Mouse (Mus musculus) midbrain, postnatal 0 days (tissue): ENCODE data around the gene Fgf8. TPM values are rescaled to one million over a fixed set of nuclear protein-coding genes. Genes with fewer than 3 reads are reported as not detected.

Experiments
- ATAC-seq: fragments of 200-750 bp; cut with Nextera tagmentation; 2 replicates; pipeline ENCODE4 v1.8.0; 2017; ENCODE audit warnings: moderate number of reproducible peaks, mild to moderate bottlenecking, moderate TSS enrichment, moderate library complexity; ENCODE audit not compliant: low FRiP score
- DNase-seq: peaks from one replicate; pipeline ENCODE4 v3.0.0-alpha.2; 2015; ENCODE audit warnings: low spot score
- H3K27ac ChIP-seq: fragments of 300-500 bp; sonication (generic); 2 replicates; pipeline ENCODE4 v1.5.1; 2014; ENCODE audit warnings: low read depth, mild to moderate bottlenecking, low read length, mixed read lengths
- H3K27me3 ChIP-seq: fragments of 300-500 bp; sonication (generic); 2 replicates; pipeline ENCODE4 v1.6.1; 2014; ENCODE audit warnings: low read length, control low read depth, mixed read lengths; ENCODE audit not compliant: insufficient read depth
- H3K36me3 ChIP-seq: fragments of 300-500 bp; sonication (generic); 2 replicates; pipeline ENCODE4 v1.6.1; 2014; ENCODE audit warnings: low read length, control low read depth, mixed read lengths; ENCODE audit not compliant: insufficient read depth
- H3K4me1 ChIP-seq: fragments of 300-500 bp; sonication (generic); 2 replicates; pipeline ENCODE4 v1.6.1; 2014; ENCODE audit warnings: mild to moderate bottlenecking, control low read depth, antibody characterized with exemption, low read length, mixed read lengths; ENCODE audit not compliant: insufficient read depth
- H3K4me2 ChIP-seq: fragments of 300-500 bp; sonication (generic); 2 replicates; pipeline ENCODE4 v1.6.1; 2014; ENCODE audit warnings: low read depth, mild to moderate bottlenecking, low read length, mixed read lengths; ENCODE audit not compliant: poor library complexity, severe bottlenecking
- H3K4me3 ChIP-seq: fragments of 300-500 bp; sonication (generic); 2 replicates; pipeline ENCODE4 v1.5.1; 2014; ENCODE audit warnings: low read depth, mild to moderate bottlenecking, low read length, moderate library complexity
- H3K9ac ChIP-seq: fragments of 300-500 bp; sonication (generic); replicated peaks from 2 replicates; pipeline ENCODE4 v1.6.1; 2014; ENCODE audit warnings: mild to moderate bottlenecking, low read length, moderate library complexity, mixed read lengths; ENCODE audit not compliant: poor library complexity, severe bottlenecking
- H3K9me3 ChIP-seq: fragments of 300-500 bp; sonication (generic); 2 replicates; pipeline ENCODE4 v1.6.1; 2016; ENCODE audit warnings: low read length, control low read depth
- CTCF ChIP-seq: IDR thresholded peaks from 2 replicates; pipeline ENCODE4 v1.5.1; 2016; ENCODE audit warnings: antibody characterized with exemption, mild to moderate bottlenecking
- WGBS: fragments of 180-500 bp; shearing (Covaris S2); extraction: QIAGEN DNeasy Blood & Tissue Kit; methylation state at CpG from one replicate; pipeline ENCODE4 v1.1.7; 2014; 5-methylcytosine and 5-hydroxymethylcytosine counted together
- polyA plus RNA-seq: library from polyadenylated mRNA; unstranded; fragments of >200 nt; fragmentation: Nextera tagmentation; extraction: Ambion mirVana; gene quantifications from 2 replicates; pipeline ENCODE4 v1.2.1, GENCODE M21; 2015
- total RNA-seq: library from RNA; depleted of rRNA; stranded (reverse); fragments of >200 nt; gene quantifications from 2 replicates; pipeline ENCODE4 v1.2.3, GENCODE M21; 2014

The Fgf8 gene
- total and polyA plus RNA-seq, 2 experiments from 2014 or later, result 1.3 TPM; not detected in 1

GRCm38 (mm10) chr19:45780350-45780915 is 37.7 kb upstream of the Fgf8 start:
- ATAC-seq (no peak), DNase-seq (no peak)
- no peaks in the 10 kb centered on the region for H3K9me3 ChIP-seq
- no peak overlapping the region for H3K9ac ChIP-seq
- H3K36me3 ChIP-seq, result peaks cover 20% of the 10 kb centered on the region; the same call in 1 of the 2 replicates
- H3K4me3 ChIP-seq, result peak overlapping the region; percentile 81; the same call in 1 of the 2 replicates
- WGBS, result 82% methylated on average over 13 of the region's 13 CpGs
- peaks cover 12% of the 10 kb centered on the region; the same call in 1 of the 2 replicates for H3K4me1 ChIP-seq
- no peaks in the 10 kb centered on the region for H3K27me3 ChIP-seq
- peak overlapping the region; percentile 60 for H3K4me2 ChIP-seq
- no peak overlapping the region for H3K27ac ChIP-seq
- no peak for TF ChIP-seq CTCF

GRCm38 (mm10) chr19:45775486-45775885 is 32.8 kb upstream of the Fgf8 start:
- Histone ChIP-seq H3K9me3 (no peaks in the 10 kb centered on the region), H3K4me3 (no peak overlapping the region), H3K4me2 (no peak overlapping the region), H3K36me3 (peaks cover 48% of the 10 kb centered on the region), H3K4me1 (peaks cover 5% of the 10 kb centered on the region; the same call in 1 of the 2 replicates), H3K27me3 (no peaks in the 10 kb centered on the region), H3K9ac (no peak overlapping the region), H3K27ac (no peak overlapping the region)
- WGBS, result 89% methylated on average over 2 of the region's 2 CpGs
- no peak for TF ChIP-seq CTCF
- ATAC-seq (no peak), DNase-seq (no peak)

- no peak overlapping the region for H3K4me3 ChIP-seq
- no peaks in the 10 kb centered on the region for H3K9me3 ChIP-seq
- peaks cover 63% of the 10 kb centered on the region for H3K36me3 ChIP-seq
- no peak overlapping the region for H3K4me2 ChIP-seq
- H3K9ac ChIP-seq, result no peak overlapping the region
- H3K27ac ChIP-seq, result no peak overlapping the region
- no peak for DNase-seq
- 91% methylated on average over 5 of the region's 5 CpGs for WGBS
- no peaks in the 10 kb centered on the region for H3K27me3 ChIP-seq
- no peaks in the 10 kb centered on the region for H3K4me1 ChIP-seq
- no peak for ATAC-seq
- no peak for TF ChIP-seq CTCF
Observed at GRCm38 (mm10) chr19:45771501-45771900, 28.8 kb upstream of the Fgf8 start.

GRCm38 (mm10) chr19:45760810-45761209 is 18.1 kb upstream of the Fgf8 start:
- H3K4me3 ChIP-seq, result no peak overlapping the region
- whole genome bisulfite sequencing, result 90% methylated on average over 3 of the region's 3 CpGs

GRCm38 (mm10) chr19:45758671-45759070 is 16.0 kb upstream of the Fgf8 start:
- Histone ChIP-seq H3K36me3 (peaks cover 65% of the 10 kb centered on the region), H3K4me1 (no peaks in the 10 kb centered on the region), H3K27me3 (no peaks in the 10 kb centered on the region), H3K9ac (no peak overlapping the region), H3K4me3 (no peak overlapping the region), H3K4me2 (no peak overlapping the region), H3K27ac (no peak overlapping the region), H3K9me3 (no peaks in the 10 kb centered on the region)
- 91% methylated on average over 5 of the region's 5 CpGs for WGBS
- no peak for ATAC-seq
- TF ChIP-seq CTCF, result no peak
- no peak for DNase-seq

More at GRCm38 (mm10) chr19:45760810-45761209, 18.1 kb upstream of the Fgf8 start:
- DNase-seq (no peak), ATAC-seq (no peak)
- Histone ChIP-seq H3K27me3 (no peaks in the 10 kb centered on the region), H3K36me3 (peaks cover 61% of the 10 kb centered on the region), H3K27ac (no peak overlapping the region), H3K4me2 (no peak overlapping the region), H3K4me1 (no peaks in the 10 kb centered on the region), H3K9me3 (no peaks in the 10 kb centered on the region), H3K9ac (no peak overlapping the region)
- no peak for TF ChIP-seq CTCF

GRCm38 (mm10) chr19:45753551-45753950 is 10.8 kb upstream of the Fgf8 start:
- H3K27ac ChIP-seq, result no peak overlapping the region
- no peak overlapping the region for H3K4me3 ChIP-seq
- DNase-seq (no peak), ATAC-seq (no peak)
- no peak overlapping the region for H3K4me2 ChIP-seq
- TF ChIP-seq CTCF, result no peak
- no peaks in the 10 kb centered on the region for H3K9me3 ChIP-seq
- H3K36me3 ChIP-seq, result peaks cover 50% of the 10 kb centered on the region
- 90% methylated on average over 3 of the region's 3 CpGs for WGBS
- no peaks in the 10 kb centered on the region for H3K27me3 ChIP-seq
- no peak overlapping the region for H3K9ac ChIP-seq
- H3K4me1 ChIP-seq, result 0 out of 2 replicates have a peak, but pooled peaks cover 3% of the 10 kb centered on the region
